Mouse (Mus musculus): ENCODE measurements at regions not wholly inside any gene's neighbourhood (a gene's known extent, or its start where the extent isn't known, plus 50 kb on each side); places are given as distances from the start of the nearest gene placed in this dataset.

- ATAC-seq (ENCODE audit: low FRiP score, low TSS enrichment) (no peak), DNase-seq (no peak)
- no peaks in the 10 kb centered on the region for H3K9me3 ChIP-seq (ENCODE audit: control insufficient read depth, low read length)
- no peak overlapping the region for H3K4me3 ChIP-seq (replicated peaks; ENCODE audit: low read depth, low read length)
- no peak overlapping the region for H3K27ac ChIP-seq (replicated peaks; ENCODE audit: low read depth, low read length)
- H3K4me1 ChIP-seq (ENCODE audit: control insufficient read depth, insufficient read depth, low read length), result no peaks in the 10 kb centered on the region
- no peak overlapping the region for H3K9ac ChIP-seq (replicated peaks; ENCODE audit: low read length)
- 93% methylated on average over 2 of the region's 2 CpGs for WGBS
- no peak overlapping the region for H3K4me2 ChIP-seq (ENCODE audit: low read length)
- no peaks in the 10 kb centered on the region for H3K27me3 ChIP-seq (ENCODE audit: control insufficient read depth, insufficient read depth, low read length)
- no peaks in the 10 kb centered on the region for H3K36me3 ChIP-seq (ENCODE audit: control insufficient read depth, insufficient read depth, low read length)
Measured at GRCm38 (mm10) chr19:20123546-20124195, 267.1 kb downstream of the Anxa1 start.

- Histone ChIP-seq H3K9ac (replicated peaks; ENCODE audit: low read length) (no peak overlapping the region), H3K27ac (replicated peaks; ENCODE audit: low read depth, low read length) (no peak overlapping the region), H3K36me3 (ENCODE audit: control insufficient read depth, insufficient read depth, low read length) (no peaks in the 10 kb centered on the region), H3K4me3 (replicated peaks; ENCODE audit: low read depth, low read length) (no peak overlapping the region), H3K4me1 (ENCODE audit: control insufficient read depth, insufficient read depth, low read length) (no peaks in the 10 kb centered on the region), H3K27me3 (ENCODE audit: control insufficient read depth, insufficient read depth, low read length) (no peaks in the 10 kb centered on the region), H3K9me3 (ENCODE audit: control insufficient read depth, low read length) (no peaks in the 10 kb centered on the region), H3K4me2 (ENCODE audit: low read length) (no peak overlapping the region)
- 7% methylated on average over 4 of the region's 4 CpGs for WGBS
- peak; percentile 59 for DNase-seq
- ATAC-seq (ENCODE audit: low FRiP score, low TSS enrichment), result peak; percentile 74; the same call in 1 of the 2 replicates
Measured at GRCm38 (mm10) chr19:20122475-20122874, 268.3 kb downstream of the Anxa1 start.

GRCm38 (mm10) chr19:20114237-20114636 is 276.5 kb downstream of the Anxa1 start:
- no peak overlapping the region for H3K4me3 ChIP-seq (replicated peaks; ENCODE audit: low read depth, low read length)
- H3K27ac ChIP-seq (replicated peaks; ENCODE audit: low read depth, low read length), result no peak overlapping the region
- no peaks in the 10 kb centered on the region for H3K27me3 ChIP-seq (ENCODE audit: control insufficient read depth, insufficient read depth, low read length)
- no peaks in the 10 kb centered on the region for H3K36me3 ChIP-seq (ENCODE audit: control insufficient read depth, insufficient read depth, low read length)
- H3K4me2 ChIP-seq (ENCODE audit: low read length), result no peak overlapping the region
- H3K4me1 ChIP-seq (ENCODE audit: control insufficient read depth, insufficient read depth, low read length), result no peaks in the 10 kb centered on the region
- H3K9ac ChIP-seq (replicated peaks; ENCODE audit: low read length), result no peak overlapping the region
- no peaks in the 10 kb centered on the region for H3K9me3 ChIP-seq (ENCODE audit: control insufficient read depth, low read length)
- DNase-seq (no peak), ATAC-seq (ENCODE audit: low FRiP score, low TSS enrichment) (no peak)
- 94% methylated on average over 3 of the region's 3 CpGs for WGBS
